Mouse (Mus musculus): ENCODE data around the gene Aqp1.

GRCm38 (mm10) chr6:55299917-55300316, 36.3 kb upstream of the Aqp1 start:
- TF ChIP-seq CTCF (conservative IDR thresholded peaks at IDR 0.05; ENCODE audit: insufficient read depth, insufficient read length, low read depth, low read length) (no peak), POLR2A (IDR thresholded peaks at IDR 0.05; ENCODE audit: low read depth, low read length) (no peak)
